Mouse (Mus musculus) CD8-positive naive resting alpha-beta T cell, adult 2 months (primary cell): ENCODE results near the gene Vmn2r-ps159.
"Not testable (repeated sequence)": the region's sequence is repeated elsewhere in the genome, so short reads cannot be mapped to it uniquely, and the experiment has no call there.

Experiments
- DNase-seq, 2 experiments: peaks; one replicate each; pipeline ENCODE4 v3.0.0; 2022; ENCODE audit warnings: low read depth in 2 of 2, low spot score in 2 of 2

Vmn2r-ps159 gene

GRCm38 (mm10) chr4:156330803-156331202, at the start of gene Vmn2r-ps159:
Gene Vmn2r-ps159 (plus strand): TSS chr4:156331103.
- not testable (repeated sequence) for DNase-seq

DNA sequence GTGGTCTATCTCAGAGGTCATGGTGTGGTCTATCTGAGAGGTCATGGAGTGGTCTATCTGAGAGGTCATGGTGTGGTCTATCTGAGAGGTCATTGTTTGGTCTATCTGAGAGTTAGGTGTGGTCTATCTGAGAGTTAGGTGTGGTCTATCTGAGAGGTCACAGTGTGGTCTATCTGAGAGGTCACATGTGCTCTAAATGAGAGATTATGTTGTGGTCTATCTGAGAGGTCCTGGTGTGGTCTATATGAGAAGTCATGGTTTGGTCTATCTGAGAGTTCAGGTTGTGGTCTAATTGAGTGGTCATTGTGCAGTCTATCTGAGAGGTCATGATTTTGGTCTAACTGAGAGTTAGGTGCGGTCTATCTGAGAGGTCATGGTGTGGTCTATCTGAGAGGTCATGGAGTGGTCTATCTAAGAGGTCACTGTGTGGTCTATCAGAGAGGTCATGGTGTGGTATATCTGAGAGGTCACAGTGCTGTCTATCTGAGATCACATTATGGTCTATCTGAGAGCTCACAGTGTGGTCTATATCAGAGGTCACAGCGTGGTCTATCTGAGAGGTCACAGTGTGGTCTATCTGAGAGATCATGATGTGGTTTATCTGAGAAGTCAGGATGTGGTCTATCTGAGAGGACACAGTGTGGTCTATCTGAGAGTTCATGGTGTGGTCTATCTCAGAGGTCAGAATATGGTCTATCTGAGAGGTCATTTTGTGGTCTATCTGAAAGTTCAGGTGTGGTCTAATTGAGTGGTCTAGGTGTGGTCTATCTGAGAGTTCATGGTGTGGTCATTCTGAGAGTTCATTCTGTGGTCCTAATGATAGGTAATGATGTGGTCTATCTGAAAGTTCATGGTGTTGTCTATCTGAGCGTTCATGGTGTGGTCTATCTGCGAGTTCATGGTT, 10.9 kb downstream of the Vmn2r-ps159 start:
- not testable (repeated sequence) for DNase-seq

GRCm38 (mm10) chr4:156342569-156343325, 11.8 kb downstream of the Vmn2r-ps159 start:
- no peak for DNase-seq

GRCm38 (mm10) chr4:156343332-156343731, 12.4 kb downstream of the Vmn2r-ps159 start:
- DNase-seq, result no peak

DNA sequence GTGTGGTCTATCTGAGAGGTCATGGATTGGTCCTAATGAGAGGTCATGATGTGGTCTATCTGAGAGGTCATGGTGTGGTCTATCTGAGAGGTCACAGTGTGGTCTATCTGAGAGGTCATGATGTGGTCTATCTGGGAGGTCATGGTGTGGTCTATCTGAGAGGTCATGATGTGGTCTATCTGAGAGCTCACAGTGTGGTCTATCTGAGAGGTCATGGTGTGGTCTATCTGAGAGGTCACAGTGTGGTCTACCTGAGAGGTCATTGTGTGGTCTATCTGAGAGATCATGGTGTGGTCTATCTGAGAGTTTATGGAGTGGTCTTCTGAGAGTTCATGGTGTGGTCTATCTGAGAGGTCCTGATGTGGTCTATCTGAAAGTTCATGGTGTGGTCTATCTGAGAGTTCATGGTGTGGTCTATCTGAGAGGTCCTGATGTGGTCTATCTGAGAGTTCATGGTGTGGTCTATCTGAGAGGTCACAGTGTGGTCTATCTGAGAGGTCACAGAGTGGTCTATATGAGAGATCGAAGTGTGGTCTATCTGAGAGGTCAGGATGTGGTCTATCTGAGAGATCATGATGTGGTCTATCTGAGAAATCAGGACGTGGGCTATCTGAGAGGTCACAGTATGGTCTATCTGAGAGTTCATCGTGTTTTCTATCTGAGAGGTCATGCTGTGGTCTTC, 26.0 kb downstream of the Vmn2r-ps159 start:
- DNase-seq, result not testable (repeated sequence)
